Mouse (Mus musculus) 416B (cell line): ENCODE measurements at regions not wholly inside any gene's neighbourhood (a gene's known extent, or its start where the extent isn't known, plus 50 kb on each side); places are given as distances from the start of the nearest gene placed in this dataset.

Experiments
- DNase-seq: peaks from one replicate; pipeline ENCODE4 v3.0.0; 2011; ENCODE audit warnings: low read depth

DNA sequence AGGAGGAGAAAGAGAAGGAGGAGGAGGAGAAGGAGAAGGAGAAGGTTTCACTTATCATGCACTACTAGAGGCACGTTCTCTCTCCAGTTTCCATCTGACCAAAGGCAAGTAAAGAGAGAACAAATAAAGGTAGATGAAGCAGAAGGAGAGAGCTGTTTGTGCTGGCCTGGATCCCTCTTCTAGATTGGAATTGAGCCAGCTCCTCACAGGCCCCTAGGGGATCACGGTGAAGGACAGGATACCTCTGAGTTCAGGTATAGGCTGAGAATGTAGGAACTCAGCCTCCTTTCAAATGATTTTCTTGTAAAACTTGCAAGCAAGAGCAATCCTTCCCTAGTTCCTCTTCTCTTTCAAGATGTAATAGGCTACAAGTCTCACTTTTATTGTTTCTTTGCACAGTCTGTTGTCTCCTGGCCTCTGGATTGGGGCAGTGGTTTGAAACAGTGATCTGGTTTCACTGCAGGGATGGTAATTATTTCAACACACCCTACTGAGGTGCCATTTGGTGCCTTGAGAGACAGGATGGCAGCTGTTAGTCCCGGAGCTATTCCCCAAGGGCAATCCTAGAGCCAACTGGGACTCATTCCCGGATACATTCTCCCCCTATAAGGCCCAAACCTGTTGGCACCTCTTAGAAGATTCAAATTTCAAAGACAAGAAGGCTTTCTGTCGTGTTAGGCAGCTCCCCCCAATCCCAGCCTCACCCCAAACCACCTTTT is 134.8 kb downstream of the Gm9817 start:
- DNase-seq = no peak

DNA sequence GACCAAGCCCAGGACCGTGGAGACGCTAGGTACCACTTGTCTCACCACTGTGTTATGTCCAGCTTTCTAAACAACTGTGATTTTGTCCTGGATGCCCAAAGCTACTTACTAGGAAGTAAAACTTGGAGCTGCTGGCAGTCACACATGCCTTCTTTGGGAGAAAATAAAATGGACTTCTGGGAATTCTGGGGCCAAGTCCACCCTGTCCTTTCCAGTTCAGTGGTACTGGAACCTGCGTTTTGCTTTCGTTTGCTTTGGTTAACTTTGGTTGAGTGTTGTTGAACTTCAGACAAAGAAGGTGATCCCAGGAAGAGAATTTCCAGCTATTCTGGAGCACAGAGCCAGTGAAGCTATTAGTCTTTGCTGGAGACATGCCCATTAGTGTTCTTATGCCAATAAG is 139.8 kb downstream of the Gm9817 start:
- DNase-seq = no peak

- DNase-seq = no peak
Observed at GRCm38 (mm10) chr13:45219671-45220070, 141.2 kb downstream of the Gm9817 start.

GRCm38 (mm10) chr13:45230804-45231203 is 152.3 kb downstream of the Gm9817 start:
- no peak for DNase-seq

DNA sequence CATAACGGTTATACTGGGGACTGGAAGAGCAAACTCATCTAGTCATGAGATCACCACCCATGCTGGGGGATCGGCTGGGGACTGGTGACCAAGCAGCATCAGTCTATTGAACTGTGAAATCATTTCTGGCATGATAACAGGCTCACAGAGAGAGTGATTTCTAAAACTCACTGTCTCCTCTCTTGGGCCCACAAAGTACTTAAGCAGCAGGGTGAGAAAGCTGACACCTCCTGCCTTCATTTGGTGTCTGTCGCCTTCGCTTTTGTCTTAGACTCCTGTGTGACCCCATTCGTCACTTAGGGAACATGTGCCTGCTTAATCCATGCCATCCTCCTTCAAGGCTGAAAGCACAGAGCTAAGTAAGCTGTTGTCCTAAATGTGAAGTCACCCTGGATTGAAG is 154.3 kb upstream of the Mylip start:
- no peak for DNase-seq

DNA sequence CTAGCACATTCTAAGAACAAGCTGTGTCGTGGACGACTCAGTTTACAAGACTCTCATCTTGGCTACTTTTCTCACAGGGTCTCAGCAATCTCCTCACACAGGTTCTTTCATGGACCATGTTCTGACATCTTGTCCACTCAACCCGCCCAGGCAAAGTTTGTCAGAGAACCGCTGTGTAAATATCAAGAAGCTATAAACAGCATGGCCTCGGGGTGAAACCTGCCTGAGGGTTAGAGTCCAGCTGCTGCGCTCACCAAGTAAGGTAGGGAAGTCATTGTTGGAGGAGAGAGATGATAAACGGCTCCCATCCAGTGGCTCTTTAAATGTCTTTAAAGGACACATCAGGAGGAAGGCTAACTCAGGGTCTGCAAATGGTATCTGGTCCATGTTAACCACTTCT is 151.3 kb upstream of the Mylip start:
- DNase-seq = no peak

- peak; percentile 52 for DNase-seq
Observed at GRCm38 (mm10) chr13:45239153-45239552, 150.4 kb upstream of the Mylip start.

DNA sequence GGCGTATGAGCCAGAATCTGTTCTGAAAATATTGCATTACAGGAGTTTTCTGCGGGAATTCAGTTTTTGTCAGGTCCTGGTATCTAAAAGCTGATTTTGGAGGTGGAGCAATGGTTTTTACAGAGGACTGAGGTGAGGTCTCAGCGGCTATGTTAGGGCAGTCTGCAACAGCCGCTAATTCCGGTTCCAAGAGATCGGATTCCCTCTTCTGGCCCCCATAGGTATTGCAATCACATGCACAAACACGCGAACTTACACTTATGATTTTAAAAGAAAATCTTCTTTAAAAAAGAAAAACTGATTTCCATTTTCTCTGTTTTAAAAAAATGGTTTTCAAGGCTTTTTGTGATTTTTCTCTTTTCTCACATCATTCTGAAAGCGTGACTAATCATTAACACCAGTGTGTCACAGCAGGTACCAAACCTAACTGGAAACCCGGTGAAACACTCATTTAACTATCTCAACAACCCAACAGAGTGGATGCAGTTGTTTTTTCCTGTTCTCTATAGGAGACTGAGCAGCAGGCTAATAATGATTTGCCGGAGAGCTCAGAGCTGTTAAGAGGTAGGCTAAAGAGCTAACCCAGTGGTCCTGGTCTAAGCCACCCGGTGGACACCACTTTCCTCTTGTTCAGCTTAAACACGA is 149.4 kb upstream of the Mylip start:
- no peak for DNase-seq

DNA sequence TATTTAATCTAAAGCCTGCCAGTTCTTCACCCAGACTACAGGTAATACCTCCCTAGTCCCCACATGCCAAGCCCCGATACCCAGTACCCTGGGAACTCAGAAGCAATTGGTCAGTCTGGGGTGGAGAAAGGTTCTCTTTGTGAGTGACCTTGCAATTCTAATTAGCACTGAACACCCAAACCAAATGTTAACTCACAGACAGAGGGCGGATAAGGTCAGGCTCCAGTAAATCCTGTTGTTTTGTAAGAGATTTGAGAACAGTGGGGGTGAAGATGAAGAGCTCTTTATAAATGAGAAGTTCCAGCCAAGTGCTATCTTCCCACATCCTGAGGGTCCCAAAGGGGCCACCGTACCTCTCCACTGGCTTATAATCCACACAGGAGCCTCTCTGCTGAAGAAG is 147.3 kb upstream of the Mylip start:
- no peak for DNase-seq

- DNase-seq = no peak
Observed at GRCm38 (mm10) chr13:45242750-45243149, 146.8 kb upstream of the Mylip start.

GRCm38 (mm10) chr13:45245651-45246050 is 143.9 kb upstream of the Mylip start:
- no peak for DNase-seq

- DNase-seq = no peak
Observed at GRCm38 (mm10) chr13:45246341-45246740, 143.2 kb upstream of the Mylip start.

GRCm38 (mm10) chr13:45250028-45250427 is 139.5 kb upstream of the Mylip start:
- no peak for DNase-seq

GRCm38 (mm10) chr13:45251068-45251467 is 138.5 kb upstream of the Mylip start:
- no peak for DNase-seq

- DNase-seq = no peak
Observed at GRCm38 (mm10) chr13:45252126-45252525, 137.4 kb upstream of the Mylip start.

- DNase-seq = no peak
Observed at GRCm38 (mm10) chr13:45253221-45253620, 136.3 kb upstream of the Mylip start.

GRCm38 (mm10) chr13:45255277-45255676 is 134.3 kb upstream of the Mylip start:
- no peak for DNase-seq

DNA sequence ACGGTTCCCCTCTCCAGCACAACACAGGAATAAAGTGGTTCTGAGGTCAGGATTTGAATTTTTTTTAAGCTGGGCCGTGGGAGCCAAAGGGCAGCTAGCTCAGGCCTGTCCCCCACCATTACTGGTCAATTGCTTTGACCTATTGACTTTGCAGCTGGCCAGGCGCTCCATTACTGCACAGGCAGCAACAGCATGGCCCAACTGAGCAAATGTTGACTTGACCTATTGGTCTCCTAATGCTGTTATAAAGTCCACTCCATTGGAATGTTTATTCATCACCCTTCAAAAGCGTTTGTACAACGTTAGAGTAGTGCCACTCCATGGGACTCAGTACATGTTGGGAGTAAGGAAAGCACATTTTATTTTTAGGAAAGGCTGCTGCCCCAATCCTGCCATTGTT is 127.5 kb upstream of the Mylip start:
- DNase-seq = no peak

- no peak for DNase-seq
Observed at GRCm38 (mm10) chr13:45266287-45267064, 123.1 kb upstream of the Mylip start.

GRCm38 (mm10) chr13:45267446-45267845 is 122.1 kb upstream of the Mylip start:
- DNase-seq = no peak

DNA sequence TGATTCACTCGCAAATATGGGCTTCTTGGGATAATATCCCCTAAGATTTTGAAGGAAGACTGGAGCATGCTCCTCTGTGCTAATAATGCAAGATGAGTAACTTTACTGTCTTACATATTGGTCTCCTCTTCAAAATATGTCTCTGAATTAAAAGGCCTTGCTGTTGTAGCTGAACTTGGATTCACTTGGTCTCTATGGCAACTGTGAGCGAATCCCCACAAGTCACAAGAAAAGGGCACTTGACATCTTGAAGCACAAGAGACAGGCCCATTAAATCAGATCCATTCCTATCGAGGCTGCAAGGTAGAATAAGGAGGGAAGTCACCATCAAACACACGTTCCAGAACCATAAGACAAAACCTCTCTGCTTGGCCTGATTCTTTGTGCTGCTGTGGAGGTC is 121.6 kb upstream of the Mylip start:
- no peak for DNase-seq

DNA sequence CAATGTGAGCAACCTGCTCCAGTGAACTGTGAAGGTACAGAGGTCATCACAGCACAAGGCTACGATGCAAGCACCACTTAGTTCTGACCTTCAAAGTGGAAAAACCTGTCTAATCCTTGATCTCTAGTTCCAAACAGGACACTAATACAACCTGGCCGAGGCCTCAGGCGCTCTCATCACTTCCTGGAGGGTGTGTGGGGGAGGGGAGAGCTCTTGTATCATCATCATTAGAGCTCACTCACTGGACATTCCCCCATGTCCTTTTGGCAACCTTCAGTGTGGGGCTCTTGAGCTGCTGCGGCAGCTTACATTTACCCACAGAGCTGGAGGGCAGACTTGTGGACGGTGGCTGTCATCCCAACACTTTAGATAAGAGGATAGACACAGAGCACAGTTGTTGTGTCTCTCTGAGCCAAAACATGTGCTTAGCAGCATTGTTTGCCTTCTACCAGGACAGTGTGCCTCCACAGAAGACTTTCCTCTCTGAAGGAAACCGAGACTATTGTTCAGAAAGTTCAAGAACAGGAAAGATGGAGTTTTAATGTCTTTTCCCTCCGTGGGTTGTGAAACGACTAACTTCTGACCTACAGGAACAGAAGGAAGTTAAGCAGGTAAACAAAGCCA is 115.2 kb upstream of the Mylip start:
- no peak for DNase-seq

GRCm38 (mm10) chr13:45275391-45275790 is 114.2 kb upstream of the Mylip start:
- DNase-seq = no peak
